Mouse (Mus musculus) heart, postnatal 0 days (tissue): Measurements from ENCODE around the gene Cemip2.

Experiments
- CTCF ChIP-seq: IDR thresholded peaks from 2 replicates; pipeline ENCODE4 v1.5.1; 2016; ENCODE audit warnings: antibody characterized with exemption, control low read depth, low read depth
- EP300 ChIP-seq: IDR thresholded peaks from 2 replicates; pipeline ENCODE4 v1.6.1; 2016; ENCODE audit warnings: antibody characterized with exemption, low read depth

- TF ChIP-seq CTCF (no peak), EP300 (no peak)
These were observed 117.4 kb downstream of the Cemip2 start for GRCm38 (mm10) chr19:21895540-21895939.
